8 mouse cellular contexts compared by ENCODE assay signal in the genomic region with DNA sequence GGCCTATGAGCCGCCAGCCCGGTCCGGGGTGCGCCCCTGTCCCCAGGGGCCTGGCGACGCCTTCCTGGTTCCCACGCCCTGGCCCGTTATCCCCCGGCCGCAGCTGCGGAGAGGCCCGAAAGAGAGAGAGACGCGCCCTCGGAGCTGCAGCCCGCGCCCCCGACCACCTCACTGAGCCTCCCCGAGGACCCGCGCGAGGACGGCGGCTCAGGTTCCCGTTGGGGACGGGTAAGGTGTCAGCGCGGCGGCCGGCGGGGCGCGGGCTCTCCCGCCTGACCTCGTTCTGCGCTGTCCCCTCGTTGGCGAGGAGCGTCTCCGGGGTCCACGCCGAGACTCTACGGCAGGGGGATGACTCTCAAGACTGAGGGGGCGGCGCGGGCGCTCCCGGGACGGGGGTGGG. TPM values are rescaled to one million over a fixed set of nuclear protein-coding genes. Genes with fewer than 3 reads are reported as not detected.
DNase-seq lines count a peak whose midpoint lies in the region; ATAC-seq and TF ChIP-seq lines count a peak whose summit lies in the region.

No protein-coding gene starts in this region.

- TF ChIP-seq POLR2A in lung, adult 2 months (IDR thresholded peaks at IDR 0.05; ENCODE audit: borderline replicate concordance, extremely low read depth, low read depth, low read length), result no peak

- peak overlapping the region; percentile 80 for H3K4me3 ChIP-seq in lung, adult 2 months (replicated peaks; ENCODE audit: extremely low read depth, low read depth, low read length)
- H3K4me3 ChIP-seq in brown adipose tissue, adult 24 weeks (ENCODE audit: insufficient read depth, low read depth, low read length), result peak overlapping the region; percentile 73
- H3K4me3 ChIP-seq in heart, embryonic 10.5 days, result peak overlapping the region; percentile 87
- H3K4me3 ChIP-seq in midbrain, embryonic 15.5 days, result peak overlapping the region; percentile 56

- 1% methylated on average over 47 of the region's 49 CpGs for WGBS in lung, adult 2 months
- under 1% methylated on average over 44 of the region's 49 CpGs for WGBS in heart, embryonic 10.5 days
- WGBS in midbrain, embryonic 15.5 days, result under 1% methylated on average over 36 of the region's 49 CpGs

- H3K36me3 ChIP-seq in heart, embryonic 10.5 days, result 0 out of 2 replicates have a peak, but pooled peaks cover 3% of the 10 kb centered on the region
- no peaks in the 10 kb centered on the region for H3K36me3 ChIP-seq in midbrain, embryonic 15.5 days (replicated peaks)

- peaks cover 29% of the 10 kb centered on the region for H3K4me1 ChIP-seq in lung, adult 2 months (ENCODE audit: control insufficient read depth, insufficient read depth, low read length)
- peaks cover 33% of the 10 kb centered on the region for H3K4me1 ChIP-seq in brown adipose tissue, adult 24 weeks (ENCODE audit: control insufficient read depth, insufficient read depth, insufficient read length, low read length)
- H3K4me1 ChIP-seq in heart, embryonic 10.5 days, result peaks cover 73% of the 10 kb centered on the region
- H3K4me1 ChIP-seq in midbrain, embryonic 15.5 days, result peaks cover 9% of the 10 kb centered on the region

- H3K27me3 ChIP-seq in heart, embryonic 10.5 days (ENCODE audit: insufficient read depth, poor library complexity, severe bottlenecking), result no peaks in the 10 kb centered on the region
- H3K27me3 ChIP-seq in midbrain, embryonic 15.5 days (replicated peaks), result peaks cover 15% of the 10 kb centered on the region

- peak overlapping the region; percentile 64 for H3K27ac ChIP-seq in brown adipose tissue, adult 24 weeks (replicated peaks; ENCODE audit: low read depth, low read length)
- peak overlapping the region; percentile 98 for H3K27ac ChIP-seq in heart, embryonic 10.5 days
- no peak overlapping the region for H3K27ac ChIP-seq in midbrain, embryonic 15.5 days

- no peak for TF ChIP-seq CTCF in lung, adult 2 months (IDR thresholded peaks at IDR 0.05; ENCODE audit: insufficient read depth, low read length)

- H3K9ac ChIP-seq in midbrain, embryonic 15.5 days, result peak overlapping the region; percentile 48

- H3K9me3 ChIP-seq in heart, embryonic 10.5 days, result no peaks in the 10 kb centered on the region
- no peaks in the 10 kb centered on the region for H3K9me3 ChIP-seq in midbrain, embryonic 15.5 days

- peak; percentile 58 for DNase-seq in lung, adult 2 months
- DNase-seq in lung, postnatal 36 days, result no peak
- DNase-seq in heart, embryonic 10.5 days (ENCODE audit: low spot score), result peak; percentile 76
- DNase-seq in kidney, postnatal 14 days, result peak; percentile 27
- no peak for DNase-seq in right cerebral cortex, adult 2 months (ENCODE audit: low spot score in 2 of 2)

- ATAC-seq in midbrain, embryonic 15.5 days (replicated peaks), result peak; percentile 48
- ATAC-seq in megakaryocyte-erythroid progenitor cell, adult 5-6 weeks (replicated peaks; ENCODE audit: low FRiP score, low TSS enrichment, poor library complexity, severe bottlenecking), result no peak

- peak overlapping the region; percentile 99 for H3K4me2 ChIP-seq in midbrain, embryonic 15.5 days

RNA-seq across cellular contexts. Expression of gene Msrb3, which starts 0.5 kb away (rescaled TPM):
- polyA plus RNA-seq in lung, adult 2 months (2012; rRNA removed), result 32.1 and 36.6 TPM in 2 replicates
- polyA plus RNA-seq in brown adipose tissue, adult 24 weeks (2012; ENCODE audit: insufficient read depth, insufficient read length, missing spikeins), result 26.0 and 28.9 TPM in 2 replicates
- 15.4 and 20.6 TPM in 2 replicates for polyA plus RNA-seq in heart, embryonic 10.5 days (2016; fragmentation: Nextera tagmentation; extraction: Ambion mirVana)
- 0.84 and 1.4 TPM in 2 replicates for polyA plus RNA-seq in midbrain, embryonic 15.5 days (2015; fragmentation: Nextera tagmentation; extraction: Ambion mirVana)
- total RNA-seq in megakaryocyte-erythroid progenitor cell, adult 5-6 weeks (2014; fragmentation: Nextera tagmentation), result 0.37 TPM in 1 of 2 replicates, not detected in the other
- total RNA-seq in megakaryocyte-erythroid progenitor cell, adult 5-6 weeks (2017), result 0.88 TPM in 1 of 2 replicates, not detected in the other

Comparison
In these comparisons a context has a peak if more than half of its experiments do, and no peak if none do; other contexts are left out.
1. DNase-seq: peak in lung, adult 2 months (single experiment), heart, embryonic 10.5 days (single experiment) and kidney, postnatal 14 days (single experiment); none in lung, postnatal 36 days (single experiment) and right cerebral cortex, adult 2 months (0 of 2).
2. Peak in every context shown above with its lines, with median percentiles within 50 percentile points of each other: H3K4me3 ChIP-seq.